Mouse (Mus musculus): ENCODE results near the gene Metap1d.
A peak's percentile ranks its signal among the peaks of the same experiment; 100 is the strongest.

Metap1d gene

DNA sequence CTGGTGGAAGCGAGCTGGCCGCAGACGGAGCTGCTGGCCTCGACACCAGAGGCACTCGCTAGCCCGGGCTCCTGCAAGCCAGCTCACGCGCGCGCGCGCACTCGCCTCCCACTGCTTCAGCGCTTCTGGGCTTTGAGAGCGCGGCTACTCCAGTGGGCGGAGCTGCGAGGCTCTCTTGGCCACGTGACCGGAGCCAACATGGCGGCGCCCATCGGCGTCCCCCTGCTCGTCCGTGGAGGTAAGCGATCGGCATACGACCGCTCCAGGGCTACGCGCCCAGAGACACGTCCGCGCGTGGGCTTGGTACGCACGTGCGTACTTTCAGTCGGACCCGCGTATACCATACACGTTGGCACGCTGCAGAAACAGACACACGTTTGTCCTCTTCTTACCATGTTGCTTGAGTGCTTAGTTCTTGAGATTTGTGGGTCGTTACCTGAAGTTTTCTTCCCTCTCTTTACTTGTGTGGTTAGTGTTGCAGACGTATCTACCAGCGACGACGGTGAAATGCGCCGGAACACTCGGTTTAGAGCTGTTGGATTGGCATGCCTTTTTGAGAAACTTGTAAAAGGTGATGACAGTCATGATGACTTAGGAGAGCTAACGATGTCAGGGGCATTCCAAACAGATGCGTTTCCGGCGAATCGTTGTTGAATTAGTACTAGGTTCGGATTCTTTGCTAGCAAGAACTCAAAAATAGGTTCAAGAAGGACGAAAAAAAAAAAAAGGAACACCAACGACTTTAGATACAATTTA is at the start of gene Metap1d:
Gene Metap1d, plus strand, starts transcription at position 116 of the 756 bp plus-strand sequence.
- peak; percentile 88 to 90 for DNase-seq (ENCODE audit: low spot score in 2 of 2)

DNA sequence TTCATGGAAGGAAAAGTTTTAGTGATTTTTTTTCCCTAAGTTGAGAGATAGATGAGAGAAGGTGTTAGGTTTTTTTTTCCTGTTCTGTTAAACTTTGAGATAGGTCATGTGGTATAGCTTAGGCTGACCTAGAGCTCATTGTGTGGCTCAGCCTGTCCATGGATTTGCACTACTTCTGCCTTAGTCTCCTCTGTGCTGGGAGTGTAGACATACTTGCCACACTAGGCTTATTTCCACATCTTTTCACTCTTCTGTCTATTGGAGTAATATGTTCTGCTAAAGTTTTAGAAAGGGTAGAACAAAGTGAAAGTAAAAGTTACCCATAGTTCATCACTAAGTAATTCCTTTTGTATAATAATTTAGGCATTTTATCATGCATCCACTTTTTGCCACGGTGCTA is 47.5 kb upstream of the Metap1d start:
- no peak for DNase-seq (ENCODE audit: low spot score in 2 of 2)

DNA sequence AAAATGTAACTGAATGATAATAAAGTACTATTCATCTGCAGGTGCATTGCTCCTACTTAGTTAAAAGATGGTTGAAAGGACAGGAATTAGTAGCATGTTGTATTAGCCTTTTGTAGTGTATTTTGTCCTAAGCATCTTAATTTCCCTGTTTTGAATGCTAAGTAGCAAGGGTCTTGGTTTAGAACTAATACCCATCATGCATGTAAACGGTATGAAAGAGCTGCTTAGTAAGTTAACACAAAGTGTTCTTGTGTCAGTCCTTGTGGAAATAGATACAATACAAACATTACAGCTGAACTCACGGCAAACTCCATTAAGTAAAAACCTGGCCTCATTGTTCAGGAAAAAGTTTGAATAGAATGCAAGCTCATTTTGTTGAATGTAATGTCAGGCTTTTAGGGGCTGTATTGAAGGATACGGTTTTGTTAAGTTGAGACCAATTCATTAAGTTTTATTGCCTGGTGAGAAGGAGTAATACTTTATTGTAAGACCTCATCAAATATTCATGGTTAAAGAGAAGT is 34.3 kb upstream of the Metap1d start:
- no peak for DNase-seq (ENCODE audit: low spot score in 2 of 2)

DNA sequence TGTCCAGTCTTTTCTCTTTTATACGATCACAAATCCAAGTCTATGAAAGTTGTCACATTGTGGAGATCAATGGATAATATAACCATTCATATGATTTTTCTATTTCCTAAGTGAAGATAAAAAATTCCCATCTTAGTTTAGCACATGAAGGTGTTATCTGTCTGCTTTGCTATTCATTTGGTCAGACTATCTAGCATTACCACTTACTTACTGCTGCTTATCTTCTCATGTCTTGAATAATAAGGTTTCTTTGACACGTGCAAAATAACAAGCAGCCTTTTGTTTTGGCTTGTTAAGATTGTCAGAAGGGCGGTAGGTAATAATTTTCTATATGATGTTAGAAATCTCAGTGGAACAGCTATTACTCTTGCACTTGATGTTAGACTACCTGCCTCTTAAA is 33.7 kb upstream of the Metap1d start:
- no peak for DNase-seq (ENCODE audit: low spot score in 2 of 2)

DNA sequence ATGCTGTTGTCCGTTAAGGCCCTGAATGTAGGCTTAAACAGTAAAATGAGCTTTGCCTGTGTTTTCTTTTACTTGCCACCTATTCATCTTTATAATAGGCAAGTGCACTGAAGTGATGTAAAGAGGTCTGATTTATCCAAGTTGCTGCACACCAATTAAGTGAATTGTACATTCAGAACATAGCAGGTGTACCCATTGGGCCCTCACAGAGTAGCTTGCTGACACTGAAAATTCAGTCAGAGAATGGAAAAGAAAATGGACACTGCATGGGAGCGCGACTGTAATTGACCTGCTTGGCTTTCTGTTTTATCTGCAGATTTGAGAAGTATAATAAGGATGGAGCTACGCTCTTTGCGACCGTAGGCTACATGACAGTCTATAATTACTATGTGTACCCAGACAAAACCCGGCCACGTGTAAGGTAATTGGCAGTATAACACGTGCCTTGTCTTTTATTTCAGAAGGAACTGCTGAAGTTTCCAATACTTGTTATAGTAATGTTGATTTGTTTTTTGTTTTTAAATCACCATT is 32.1 kb upstream of the Metap1d start:
- DNase-seq (ENCODE audit: low spot score in 2 of 2): no peak

DNA sequence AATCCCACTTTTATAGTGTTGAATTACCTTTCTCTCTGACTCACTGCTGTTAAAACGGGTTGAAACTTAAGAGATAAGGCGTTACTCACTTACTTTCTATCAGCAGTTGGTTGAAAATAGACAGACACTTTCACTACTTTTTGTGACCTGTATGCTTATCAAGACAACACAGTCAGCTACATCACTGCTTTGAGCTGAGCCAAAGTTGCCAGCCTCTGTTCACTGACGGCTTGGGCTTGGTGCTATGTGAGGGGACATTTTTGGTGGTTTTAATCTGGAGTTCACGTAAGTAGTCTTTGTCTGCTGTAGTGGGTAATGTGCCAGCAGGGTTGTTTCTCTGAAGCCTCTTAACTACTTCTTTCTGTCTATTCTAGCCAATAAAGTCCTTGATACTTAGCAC is 28.5 kb upstream of the Metap1d start:
- DNase-seq (ENCODE audit: low spot score in 2 of 2): no peak

DNA sequence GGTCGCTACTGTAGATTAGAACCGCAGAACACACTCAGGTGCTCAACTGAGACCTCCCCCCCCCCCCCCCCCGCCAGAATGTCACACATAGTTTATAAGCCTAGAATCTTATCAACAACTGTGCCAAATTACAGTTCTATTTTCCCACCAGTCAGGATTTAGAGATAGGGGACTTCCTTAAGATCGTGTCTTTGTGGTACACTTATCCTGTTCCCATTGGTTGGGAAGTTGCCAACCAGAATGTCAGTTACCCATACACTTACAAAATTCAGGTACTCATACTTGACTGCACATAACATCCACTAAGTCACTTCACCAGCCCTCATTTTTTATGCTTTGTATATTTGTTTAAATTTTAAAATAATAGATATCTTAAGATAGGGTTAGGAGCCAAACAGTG is 17.6 kb upstream of the Metap1d start:
- no peak for DNase-seq (ENCODE audit: low spot score in 2 of 2)

DNA sequence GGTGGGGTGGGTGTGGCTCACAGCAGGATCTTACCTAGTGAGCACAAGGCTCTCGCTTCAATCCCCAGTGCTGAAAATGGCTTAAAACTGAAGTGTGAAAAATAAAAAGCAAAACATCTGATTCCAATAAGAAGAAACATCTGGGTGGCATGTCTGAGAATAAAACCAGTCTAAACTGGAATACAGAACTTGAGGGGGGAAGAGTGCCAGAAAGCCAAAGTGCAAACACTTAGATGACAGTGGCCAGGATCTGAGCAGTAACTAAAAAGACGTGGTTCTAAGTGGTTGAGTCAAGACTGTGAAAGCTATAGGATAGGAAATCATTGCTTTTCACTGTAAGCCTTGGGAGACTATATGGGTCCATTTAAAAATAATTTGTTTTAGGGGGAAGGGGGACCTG is 9.7 kb upstream of the Metap1d start:
- DNase-seq (ENCODE audit: low spot score in 2 of 2): no peak

DNA sequence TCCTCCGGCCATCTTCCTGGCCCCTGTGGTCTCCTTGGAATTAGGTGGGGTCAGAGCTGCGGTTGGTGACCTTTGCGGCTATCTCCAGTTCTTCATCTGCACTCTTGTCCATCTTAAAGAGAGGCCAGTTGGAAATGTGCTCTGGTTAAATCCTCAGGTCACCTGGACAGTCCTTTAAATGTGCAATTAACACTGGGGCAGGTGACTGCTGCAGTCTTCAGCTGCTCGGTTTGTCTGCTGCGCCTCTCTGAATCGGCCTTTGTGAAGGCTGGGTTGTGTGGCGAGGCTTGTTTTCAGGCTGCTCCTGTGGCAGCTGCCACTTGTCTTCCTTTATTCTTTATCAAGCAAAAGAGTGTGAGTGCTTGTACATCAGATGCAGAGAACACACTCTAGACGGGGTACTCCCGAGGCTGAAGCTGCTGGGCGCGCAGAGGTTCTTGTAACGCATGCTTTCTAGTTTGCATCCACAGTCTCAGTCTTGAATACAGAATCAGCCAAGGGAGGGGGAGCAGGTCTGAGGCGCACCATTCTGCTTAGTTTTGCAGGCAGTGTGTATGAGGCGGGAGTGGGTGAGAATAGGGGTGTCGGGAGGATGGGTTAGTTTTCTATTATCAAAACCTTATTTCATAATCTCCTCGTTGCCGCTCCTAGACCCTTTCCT is 7.4 kb upstream of the Metap1d start:
- DNase-seq (ENCODE audit: low spot score in 2 of 2): no peak

DNA sequence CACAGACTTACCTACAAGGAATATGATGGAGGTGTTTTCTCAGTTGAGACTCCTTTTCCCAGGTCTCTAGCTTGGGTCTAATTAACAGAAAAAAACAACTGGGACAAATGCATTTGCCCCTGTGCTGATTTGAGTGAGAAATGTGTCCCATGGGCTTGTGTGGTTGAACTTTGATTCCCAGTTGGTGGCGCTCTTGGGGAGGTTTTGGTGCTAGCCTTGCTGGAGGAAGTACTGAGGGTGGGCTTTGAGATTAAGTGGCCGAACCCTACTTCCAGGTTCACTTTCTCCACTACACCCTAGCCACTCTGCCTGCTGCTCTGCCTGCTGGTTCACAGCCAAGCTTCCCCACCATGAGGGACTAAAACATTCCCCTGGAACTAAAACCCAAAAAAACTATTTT is 3.5 kb upstream of the Metap1d start:
- DNase-seq (ENCODE audit: low spot score in 2 of 2): no peak

DNA sequence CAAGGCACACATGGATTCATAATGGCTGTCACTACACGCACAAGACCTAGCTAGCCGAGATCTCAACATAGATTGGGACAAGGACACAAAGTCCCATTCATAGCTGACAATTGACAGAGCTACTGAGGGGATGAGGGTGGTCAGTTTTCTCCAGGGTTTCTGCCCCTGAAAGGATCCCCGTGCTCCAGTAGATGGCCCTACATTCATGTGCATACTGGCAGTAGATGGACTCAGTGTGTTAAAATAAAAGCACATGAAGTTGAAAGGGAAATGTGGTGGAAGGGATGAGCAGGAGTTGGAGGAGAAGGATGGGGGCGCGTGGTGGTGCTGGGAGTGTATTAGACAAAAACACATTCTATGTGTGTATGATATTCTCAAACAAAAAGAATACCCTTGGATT is 1.3 kb upstream of the Metap1d start:
- DNase-seq (ENCODE audit: low spot score in 2 of 2): no peak

DNA sequence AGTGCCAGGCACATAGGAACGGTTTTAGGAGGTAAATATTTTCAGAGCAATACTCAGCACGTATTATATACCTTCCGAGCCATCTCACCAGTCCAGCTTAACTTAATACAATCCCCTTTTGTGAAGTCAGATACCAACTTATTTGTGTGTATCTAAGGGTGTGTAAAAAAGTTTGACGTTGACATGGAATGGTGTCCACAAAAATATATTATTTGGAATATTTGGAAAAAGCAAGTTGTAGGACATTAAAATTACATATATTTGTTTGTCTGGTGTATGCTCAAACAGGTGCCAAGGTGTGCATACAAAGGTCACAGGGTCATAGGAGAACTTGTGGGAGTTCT is 813 bp downstream of the Metap1d start:
- no peak for DNase-seq (ENCODE audit: low spot score in 2 of 2)

DNA sequence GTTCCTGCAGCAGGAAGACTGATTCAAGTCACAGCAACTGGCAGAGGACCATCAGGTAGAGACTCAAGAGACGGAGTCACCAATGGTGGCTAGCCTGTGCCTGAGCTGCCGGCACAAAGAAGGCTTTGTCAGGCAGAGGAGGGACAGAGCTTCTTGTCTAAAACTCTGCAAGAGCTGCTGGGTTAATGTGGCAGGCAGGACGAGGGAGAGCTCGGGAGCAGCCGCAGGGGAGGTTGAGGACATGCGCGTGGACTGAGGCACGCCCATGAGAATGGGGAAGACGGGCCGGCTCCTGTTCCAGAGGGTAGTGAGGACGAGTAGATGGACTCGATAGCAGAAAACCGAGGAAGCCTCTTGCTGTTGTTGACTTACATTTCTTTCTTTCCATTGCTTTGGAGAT is 5.5 kb downstream of the Metap1d start:
- DNase-seq (ENCODE audit: low spot score in 2 of 2): no peak

DNA sequence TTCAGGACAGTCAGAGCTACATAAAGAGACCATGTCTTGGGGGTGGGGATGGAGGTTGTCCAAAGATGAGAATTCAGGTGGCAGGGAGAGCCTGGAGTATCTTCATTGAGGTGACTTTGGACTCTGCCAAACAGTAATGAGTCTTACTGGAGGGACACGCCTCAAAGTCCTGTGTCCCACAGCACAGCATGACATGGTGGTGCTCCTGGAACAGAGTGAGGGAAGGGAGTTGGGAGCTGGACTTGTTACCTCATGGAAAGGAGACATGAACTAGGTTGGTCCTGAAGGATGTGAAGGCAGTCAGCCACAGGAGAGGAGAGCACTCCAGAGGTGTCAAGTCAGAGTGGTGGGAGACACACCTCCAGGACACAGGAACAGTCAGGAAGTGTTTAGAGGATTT is 6.6 kb downstream of the Metap1d start:
- no peak for DNase-seq (ENCODE audit: low spot score in 2 of 2)

DNA sequence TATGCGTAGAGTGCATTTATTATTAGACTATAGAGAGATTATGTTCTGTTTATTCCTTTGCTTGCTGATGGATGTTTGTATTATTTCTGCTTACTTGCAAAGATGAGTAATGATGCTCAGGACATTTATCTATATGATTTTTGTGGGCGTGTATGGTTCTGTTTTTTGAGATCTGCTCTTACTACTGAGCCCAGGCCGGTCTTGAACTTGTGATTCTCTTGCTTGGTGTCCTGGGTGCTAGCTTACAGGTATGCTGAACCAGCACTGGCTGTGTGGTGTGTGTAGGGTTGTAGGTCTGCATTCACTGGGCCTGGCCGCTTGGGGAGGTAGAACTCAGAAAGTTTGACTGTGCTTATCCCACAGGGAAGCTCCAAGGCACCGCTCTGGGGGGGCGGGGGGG is 8.1 kb downstream of the Metap1d start:
- no peak for DNase-seq (ENCODE audit: low spot score in 2 of 2)

DNA sequence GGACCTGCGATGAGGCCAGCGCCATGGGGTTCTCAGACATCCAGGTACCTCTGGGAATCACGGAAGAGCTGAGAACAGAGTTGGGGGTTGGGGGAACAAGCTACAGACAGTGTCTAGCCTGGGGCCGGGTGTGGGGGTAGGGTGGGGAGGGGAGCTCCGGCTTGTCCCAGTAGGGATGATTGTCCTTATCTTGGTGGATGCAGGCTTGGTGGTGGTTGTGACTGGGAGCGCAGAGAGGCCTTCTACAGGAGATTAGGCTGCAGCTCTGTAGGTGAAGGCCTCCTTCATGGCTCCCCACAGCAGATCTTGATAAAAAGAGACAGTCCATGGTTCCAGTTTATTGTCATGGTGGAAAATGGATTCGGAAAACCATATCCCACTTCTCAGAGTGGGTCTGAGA is 8.5 kb downstream of the Metap1d start:
- DNase-seq (ENCODE audit: low spot score in 2 of 2): no peak

DNA sequence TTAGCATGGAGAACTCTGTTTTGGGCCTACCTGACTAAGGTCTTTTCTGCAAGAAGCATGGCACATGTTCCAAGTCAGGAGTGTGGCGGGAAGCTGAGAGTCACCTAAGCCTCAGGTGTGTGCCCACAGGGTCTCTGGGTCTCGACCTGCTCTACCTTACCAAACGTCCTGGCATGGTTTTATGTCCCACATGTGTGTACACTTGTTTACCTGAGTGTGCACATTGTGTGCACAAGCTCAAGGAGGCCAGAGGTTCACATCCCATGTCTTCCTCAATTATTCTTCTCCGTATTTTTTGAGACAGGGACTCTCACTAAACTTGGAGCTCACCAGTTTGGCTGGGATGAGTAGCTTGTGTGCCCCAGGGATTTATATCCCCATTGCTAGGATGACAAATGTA is 9.0 kb downstream of the Metap1d start:
- DNase-seq (ENCODE audit: low spot score in 2 of 2): no peak

DNA sequence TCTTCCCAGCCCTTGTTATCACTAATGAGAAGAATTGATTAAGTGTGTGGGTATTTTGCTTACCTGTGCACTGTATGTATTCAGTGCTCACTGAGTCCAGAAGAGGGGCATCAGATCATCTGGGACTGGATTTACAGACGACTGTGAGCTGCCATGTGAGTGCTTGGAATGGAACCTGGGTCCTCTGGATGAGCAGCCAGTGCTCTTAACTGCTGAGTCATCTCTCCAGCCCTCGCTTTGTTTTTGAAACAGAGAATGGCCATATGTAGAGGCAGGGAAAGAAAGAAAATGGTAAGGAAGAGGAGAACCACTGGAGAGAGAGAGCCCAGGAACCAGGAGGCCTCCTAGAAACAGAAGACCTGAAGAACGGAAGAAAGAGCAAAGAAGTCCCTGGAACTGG is 9.5 kb downstream of the Metap1d start:
- no peak for DNase-seq (ENCODE audit: low spot score in 2 of 2)

DNA sequence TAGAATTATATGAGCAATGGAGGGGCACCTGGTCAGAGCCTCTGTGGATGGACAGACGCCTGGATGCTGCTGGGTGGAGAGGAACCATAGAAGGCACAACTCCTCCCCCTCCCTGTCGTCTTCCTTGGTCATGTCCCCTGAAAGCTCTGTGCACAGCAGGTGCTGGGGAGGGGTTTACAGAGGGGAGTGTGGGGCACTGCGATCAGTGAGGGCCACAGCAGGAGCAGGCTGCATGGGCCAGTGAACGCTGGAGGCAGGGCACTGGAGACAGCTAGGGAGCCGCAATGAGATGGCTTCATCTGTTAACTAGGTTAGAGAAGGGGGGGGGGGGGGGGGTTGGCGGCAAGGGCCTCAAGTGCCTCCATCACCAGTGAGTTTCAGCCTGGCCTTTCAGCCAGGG is 13.0 kb downstream of the Metap1d start:
- no peak for DNase-seq (ENCODE audit: low spot score in 2 of 2)

DNA sequence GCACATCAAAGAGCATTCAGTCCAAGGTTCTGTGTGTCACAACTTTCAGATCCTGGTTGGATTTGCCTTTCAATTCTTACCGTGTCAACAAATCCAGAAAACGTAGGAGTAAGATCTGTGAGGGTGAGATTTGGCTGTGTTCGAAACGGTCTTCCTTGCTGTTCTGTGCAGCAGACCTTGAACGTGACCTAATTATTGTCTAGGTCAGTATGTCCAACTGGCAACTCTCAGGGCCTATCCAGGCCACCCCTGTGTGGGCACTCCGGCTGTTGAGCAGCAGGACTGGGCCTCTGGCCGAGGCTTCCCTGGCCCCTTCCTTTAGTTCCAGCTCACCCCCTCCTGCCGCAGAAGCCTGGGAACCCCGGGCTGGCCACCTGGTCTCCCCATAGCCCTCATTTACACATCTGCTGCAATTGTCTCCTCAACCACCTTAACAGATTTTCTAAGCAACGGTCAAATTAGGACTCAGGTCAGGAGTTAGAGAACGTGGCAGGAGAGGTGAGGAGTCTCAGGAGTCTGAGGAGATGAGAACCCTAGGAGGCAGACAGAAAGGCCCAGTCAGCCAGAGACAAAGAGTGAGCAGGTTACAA is 13.9 kb downstream of the Metap1d start:
- no peak for DNase-seq (ENCODE audit: low spot score in 2 of 2)

DNA sequence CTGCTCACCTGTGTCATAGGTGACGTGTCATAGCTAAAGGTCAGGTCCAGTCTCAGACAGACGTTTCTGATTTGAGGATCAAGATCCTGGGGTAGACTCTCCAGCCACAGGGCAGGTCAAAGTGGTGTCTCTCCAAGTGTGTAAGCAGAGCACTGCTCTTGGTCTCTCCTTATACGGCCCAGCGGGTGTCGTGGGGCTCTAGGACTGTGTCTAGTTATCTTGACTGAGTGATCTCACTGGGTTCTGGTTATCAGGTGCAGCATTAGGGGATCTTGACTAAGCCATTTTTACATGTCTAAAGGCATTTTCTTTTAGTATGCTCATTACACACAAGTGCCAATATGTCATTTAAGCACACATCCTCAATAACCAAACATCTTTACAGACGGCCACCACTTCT is 18.0 kb downstream of the Metap1d start:
- no peak for DNase-seq (ENCODE audit: low spot score in 2 of 2)

DNA sequence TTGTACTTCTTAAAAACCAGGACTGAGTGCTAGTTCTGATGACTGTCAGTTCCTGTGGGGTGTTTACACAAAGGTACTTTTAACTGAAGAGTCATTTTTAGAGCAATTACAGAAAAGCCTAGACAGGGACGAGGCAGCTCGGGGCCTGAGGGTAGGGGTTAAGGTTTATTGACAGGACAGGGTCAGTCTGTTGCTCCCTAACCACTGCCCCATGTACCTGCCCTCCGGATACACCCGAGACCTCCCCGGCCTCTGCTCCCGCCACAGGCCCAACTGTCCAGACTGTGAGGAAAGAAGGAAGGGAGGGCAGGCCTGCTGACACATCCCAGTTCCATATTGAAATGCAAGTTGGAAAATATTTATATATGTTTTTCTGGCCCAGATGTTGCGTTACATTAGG is 20.8 kb downstream of the Metap1d start:
- no peak for DNase-seq (ENCODE audit: low spot score in 2 of 2)

DNA sequence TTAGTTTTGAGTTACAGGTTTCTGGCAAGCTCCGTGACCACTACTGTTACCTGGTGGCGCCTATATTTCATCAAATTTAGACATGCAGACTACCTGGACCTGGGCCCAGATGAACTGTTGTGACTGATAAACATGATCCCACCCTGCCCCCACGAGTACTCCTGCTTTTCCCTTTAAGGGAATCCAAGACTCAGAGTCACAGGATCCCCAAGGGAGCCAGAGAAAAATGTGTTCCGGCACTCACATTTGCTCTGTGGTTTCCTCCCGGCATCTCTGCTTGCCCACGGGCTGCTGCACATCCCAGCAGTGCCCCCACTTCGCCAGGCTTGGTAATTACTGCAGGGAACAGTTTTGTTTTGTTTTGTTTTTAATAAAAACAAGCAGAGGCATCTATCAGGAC is 21.3 kb downstream of the Metap1d start:
- no peak for DNase-seq (ENCODE audit: low spot score in 2 of 2)

All from frontal cortex, postnatal 25 days (tissue).